Mouse (Mus musculus) midbrain, embryonic 14.5 days (tissue): ENCODE data around the gene Slc4a11. TPM values are rescaled to one million over a fixed set of nuclear protein-coding genes. Genes with fewer than 3 reads are reported as not detected.

ENCODE experiments used
- polyA plus RNA-seq: library from polyadenylated mRNA; unstranded; fragments of >200 nt; fragmentation: Nextera tagmentation; extraction: Ambion mirVana; gene quantifications from 2 replicates; pipeline ENCODE4 v1.2.1, GENCODE M21; 2014

The Slc4a11 gene
- polyA plus RNA-seq, 1 experiment from 2014 or later: 0.49 TPM

Other genes with a start within 250 kb of the Slc4a11 start
- 119 and 156 TPM in 2 replicates for gene Ptpra, start 247.2 kb downstream of the Slc4a11 start, polyA plus RNA-seq
- 98.4 and 112 TPM in 2 replicates for gene Mrps26, start 133.8 kb downstream of the Slc4a11 start, polyA plus RNA-seq
- 0.59 TPM in 1 of 2 replicates, not detected in the other for gene Oxt, start 121.3 kb downstream of the Slc4a11 start, polyA plus RNA-seq
- 0.70 TPM in 1 of 2 replicates, not detected in the other for gene Avp, start 115.0 kb downstream of the Slc4a11 start, polyA plus RNA-seq
- gene Fastkd5, start 67.5 kb downstream of the Slc4a11 start, polyA plus RNA-seq: 7.4 and 13.8 TPM in 2 replicates
- 10.6 and 13.0 TPM in 2 replicates for gene Ubox5, start 67.5 kb downstream of the Slc4a11 start, polyA plus RNA-seq
- 3.4 and 9.1 TPM in 2 replicates for gene Lzts3, start 54.7 kb downstream of the Slc4a11 start, polyA plus RNA-seq
- gene Ddrgk1, start 32.9 kb downstream of the Slc4a11 start, polyA plus RNA-seq: 50.5 and 56.1 TPM in 2 replicates
- 122 and 135 TPM in 2 replicates for gene Itpa, start 29.9 kb downstream of the Slc4a11 start, polyA plus RNA-seq
- gene 4930402H24Rik, start 208.9 kb upstream of the Slc4a11 start, polyA plus RNA-seq: 77.7 and 107 TPM in 2 replicates
- gene Atrn, start 209.0 kb upstream of the Slc4a11 start, polyA plus RNA-seq: 19.0 and 22.5 TPM in 2 replicates